Mouse (Mus musculus) thymus, adult 18-20 months (tissue): ENCODE results near the gene Myl4.
A peak's percentile ranks its signal among the peaks of the same experiment; 100 is the strongest.

Experiments used
- DNase-seq, 2 experiments: peaks; one replicate each; pipeline ENCODE4 v3.0.0; 2022; ENCODE audit warnings: mixed read lengths in 2 of 2

The Myl4 gene

DNA sequence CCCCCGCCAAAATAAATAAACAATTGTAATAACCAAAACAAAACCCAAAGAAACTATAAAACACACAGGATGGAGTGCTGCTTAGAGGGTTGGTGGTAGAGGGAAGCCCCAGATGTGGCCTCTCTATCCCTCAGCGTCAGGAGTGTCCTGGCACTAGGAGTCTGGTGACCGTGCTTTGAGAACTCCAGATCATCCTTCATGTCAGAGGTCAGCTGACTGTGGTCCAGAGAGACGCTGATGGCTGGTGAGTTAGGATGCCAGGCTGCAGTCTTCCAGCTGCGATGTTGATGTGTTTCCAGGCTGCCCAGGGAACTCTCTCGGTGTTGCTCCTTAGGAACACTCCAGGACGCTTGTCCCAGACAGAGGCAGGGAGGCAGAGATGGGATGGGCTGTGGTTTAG, 21.6 kb downstream of the Myl4 start:
- DNase-seq, result no peak

DNA sequence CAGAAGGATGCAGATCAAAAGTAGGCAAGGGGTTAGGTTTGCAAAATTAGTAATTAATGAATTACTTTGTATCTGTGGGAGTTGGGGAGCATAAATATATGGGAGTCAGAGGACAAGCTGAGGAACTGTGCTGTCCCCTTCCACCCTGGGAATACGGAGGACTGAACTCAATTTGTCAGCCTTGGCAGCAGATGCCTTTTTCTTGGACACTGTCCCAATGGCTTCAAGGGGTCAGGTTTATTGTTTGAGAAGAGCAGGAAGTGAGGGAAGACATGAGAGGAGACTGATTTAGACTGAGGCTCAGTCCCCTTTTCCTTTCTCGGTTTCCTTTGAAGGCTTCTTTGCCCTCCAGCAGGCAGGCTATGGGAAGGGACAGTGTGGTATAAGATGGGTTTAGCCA, 22.1 kb downstream of the Myl4 start:
- DNase-seq, result no peak

DNA sequence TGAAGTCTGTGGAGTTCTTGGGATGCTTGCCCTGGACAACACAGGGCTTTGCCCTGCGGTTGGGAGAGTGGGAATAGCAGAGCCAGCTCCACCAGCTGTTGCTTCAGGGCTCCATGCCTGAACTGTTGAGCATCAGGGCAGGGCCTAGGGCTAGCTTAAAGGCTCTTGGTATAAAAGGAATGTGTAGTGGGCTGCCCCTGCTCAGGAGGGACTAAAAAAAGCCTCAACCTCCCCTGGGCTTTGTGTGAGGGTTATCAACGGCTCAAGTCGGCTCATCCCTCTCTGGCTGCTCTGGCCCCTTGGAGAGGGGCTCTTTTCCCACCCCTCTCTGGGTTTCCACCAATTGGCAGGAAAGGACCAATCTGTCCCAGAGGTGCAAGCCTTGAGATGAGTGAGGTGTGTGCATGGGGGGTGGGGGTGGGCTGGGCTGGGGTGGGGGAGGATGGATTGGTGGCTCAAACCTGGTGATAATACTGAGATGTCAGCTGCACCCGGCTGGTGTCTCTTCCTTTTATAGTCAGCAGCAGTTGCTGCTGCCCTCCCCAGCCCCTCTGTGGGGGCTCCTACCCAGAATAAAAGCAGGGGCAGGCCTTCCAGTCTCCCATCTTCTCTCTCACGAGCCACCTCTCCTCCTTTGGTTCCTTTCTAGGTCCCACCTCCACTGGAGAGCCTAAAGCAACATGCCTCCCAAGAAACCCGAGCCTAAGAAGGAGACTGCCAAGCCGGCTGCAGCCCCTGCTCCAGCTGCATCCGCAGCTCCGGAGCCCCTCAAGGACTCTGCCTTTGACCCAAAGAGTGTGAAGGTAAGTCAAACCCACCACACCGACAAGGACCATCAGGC, 26.5 kb downstream of the Myl4 start:
- no peak for DNase-seq

DNA sequence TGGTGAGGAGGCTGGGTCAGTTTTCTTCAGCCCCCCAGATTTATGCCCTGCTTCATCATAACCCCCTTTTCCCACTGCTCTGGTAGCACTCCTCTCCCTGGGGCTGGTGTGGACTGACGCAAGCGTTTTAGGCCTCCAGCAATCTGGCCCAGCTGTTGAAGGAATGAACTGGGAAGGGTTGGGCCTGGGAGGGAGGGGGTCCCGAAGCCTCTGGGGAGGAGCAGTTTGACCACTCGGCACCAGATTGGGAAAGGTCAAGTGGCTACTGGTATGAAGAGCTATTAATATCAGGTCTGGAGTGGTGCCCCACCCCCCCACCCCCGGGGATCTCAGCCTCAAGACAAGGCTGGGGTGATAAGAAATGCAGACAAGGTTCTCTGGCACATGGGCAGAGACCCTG, 27.6 kb downstream of the Myl4 start:
- DNase-seq, result no peak

DNA sequence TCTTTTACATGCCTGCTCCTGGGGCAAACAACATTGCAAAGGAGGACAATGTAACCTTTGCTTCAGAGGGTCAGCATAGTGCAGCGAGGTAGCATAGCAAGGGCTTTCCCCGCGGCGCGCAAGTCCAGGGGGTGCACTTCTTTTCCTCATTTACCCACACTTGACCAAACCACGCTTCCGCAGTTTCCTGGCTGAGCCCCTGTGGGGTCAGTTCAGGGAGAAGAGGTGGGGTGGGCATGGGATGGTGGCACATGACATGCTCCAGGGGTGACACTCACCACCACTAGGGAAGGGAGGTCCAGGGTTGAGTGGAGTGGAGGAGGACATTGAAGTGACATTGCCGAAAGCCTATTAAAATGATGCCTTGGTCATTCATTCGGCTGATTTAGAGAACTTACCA, 28.6 kb downstream of the Myl4 start:
- no peak for DNase-seq

DNA sequence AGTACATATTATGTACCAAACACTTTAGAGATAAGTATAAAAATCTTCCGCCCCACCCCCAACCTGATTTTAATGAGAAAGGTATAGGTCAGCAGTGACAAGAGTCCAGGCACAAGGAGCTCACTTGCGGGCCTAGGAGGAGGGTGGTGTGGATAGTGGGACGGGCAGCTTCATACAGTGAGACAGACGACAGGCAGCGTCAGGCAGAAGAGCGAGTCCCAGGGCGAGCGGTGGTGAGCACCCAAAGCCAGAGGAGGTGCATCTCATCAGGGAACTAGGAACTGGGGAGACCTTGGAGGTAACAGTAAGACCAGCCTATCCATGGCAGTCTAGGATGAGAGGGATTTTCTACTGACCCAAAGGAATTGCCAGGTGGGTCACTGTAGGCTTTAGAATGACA, 29.1 kb downstream of the Myl4 start:
- no peak for DNase-seq

DNA sequence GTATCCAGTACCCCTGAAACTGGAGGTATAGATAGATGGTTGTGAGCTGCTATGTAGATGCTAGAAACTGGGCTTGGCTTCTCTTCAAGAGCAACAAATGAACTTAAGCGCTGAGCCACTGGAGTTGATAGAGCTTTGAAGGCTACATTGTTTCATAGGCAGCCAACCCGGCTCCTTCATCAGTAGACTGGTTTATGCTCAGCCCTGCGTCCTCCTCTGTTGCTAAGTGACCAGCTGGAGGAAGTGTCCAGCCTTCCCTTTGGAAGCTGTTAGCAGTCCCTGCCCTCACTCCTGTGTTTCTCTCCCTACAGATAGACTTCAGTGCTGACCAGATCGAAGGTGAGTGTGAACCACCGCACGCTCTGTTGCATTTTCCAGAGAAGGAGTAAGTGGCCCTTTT, 29.6 kb downstream of the Myl4 start:
- DNase-seq, result no peak

DNA sequence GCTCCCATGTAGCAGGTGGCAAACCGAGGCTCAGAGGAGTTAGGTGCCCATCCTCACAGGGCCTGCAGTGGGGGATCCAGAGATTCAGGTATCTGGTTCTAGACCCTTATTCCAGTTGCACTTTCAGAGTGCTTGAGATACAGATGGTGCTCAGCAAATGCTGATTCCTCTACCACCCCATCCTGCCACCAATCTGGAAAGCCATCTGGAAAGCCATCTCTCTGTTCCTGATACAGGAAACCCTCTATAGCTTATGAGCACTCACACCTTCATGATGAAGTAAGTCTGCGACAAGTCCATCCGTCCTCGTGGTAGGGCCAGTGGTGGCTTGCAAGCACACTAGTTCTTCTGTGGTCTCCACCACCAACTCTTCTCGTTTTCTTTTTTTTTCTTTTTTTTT, 30.1 kb downstream of the Myl4 start:
- no peak for DNase-seq

DNA sequence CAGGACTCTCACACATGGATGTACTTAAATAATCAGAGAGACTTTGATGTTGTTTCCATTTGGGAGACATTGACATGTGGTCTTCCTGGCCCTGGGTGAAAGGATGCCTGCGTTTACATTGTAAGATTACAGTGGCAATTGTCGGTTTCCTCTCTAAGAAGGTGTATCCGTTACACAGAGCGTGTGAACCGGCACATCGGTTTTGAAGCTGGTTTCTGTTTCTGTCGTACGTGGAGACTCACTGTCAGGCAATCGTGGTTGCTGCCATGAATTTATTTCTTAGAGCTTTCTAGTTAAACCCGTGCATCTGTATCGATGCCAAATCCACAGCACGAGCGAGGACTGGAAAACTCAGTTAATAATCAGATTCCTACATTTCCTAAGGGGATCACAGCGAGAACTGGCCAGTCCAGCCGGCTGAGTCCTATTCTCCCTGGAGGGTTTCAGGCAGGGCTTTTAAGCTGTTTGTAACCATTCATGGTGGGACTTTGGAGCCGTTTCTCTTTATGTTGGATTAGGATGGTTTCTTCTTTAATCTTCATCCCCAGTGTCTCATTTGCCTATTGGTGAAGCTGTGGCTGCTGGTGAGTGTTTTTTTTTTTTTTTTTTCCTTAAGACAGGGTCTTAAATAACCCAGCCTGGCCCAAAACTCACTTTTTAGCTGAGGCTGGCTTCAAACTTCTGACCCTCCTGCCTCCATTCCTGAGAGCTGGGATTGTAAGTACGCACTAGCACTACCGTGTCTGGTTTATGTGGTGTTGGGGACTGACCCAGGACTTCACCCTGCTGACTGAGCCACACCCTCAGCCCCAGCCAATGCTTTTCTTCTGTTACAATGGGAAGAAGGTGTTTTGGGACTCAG, 31.2 kb downstream of the Myl4 start:
- peak in 1 of 2 experiments; percentile 20 for DNase-seq

DNA sequence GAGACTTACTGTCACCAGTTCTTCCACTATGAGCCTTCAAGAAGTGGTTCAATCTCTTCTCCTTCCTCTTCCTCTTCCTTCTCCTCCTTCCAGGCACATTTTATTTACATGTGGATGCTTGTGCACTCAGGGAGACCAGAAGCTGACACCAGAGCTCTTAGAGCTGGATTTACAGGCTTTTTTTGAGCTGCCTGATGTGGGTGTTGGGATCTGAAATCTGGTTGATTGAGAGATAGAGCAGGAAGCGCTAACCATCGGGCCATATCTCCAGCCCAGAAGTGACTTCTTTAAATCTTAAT, 31.8 kb downstream of the Myl4 start:
- DNase-seq, result no peak

DNA sequence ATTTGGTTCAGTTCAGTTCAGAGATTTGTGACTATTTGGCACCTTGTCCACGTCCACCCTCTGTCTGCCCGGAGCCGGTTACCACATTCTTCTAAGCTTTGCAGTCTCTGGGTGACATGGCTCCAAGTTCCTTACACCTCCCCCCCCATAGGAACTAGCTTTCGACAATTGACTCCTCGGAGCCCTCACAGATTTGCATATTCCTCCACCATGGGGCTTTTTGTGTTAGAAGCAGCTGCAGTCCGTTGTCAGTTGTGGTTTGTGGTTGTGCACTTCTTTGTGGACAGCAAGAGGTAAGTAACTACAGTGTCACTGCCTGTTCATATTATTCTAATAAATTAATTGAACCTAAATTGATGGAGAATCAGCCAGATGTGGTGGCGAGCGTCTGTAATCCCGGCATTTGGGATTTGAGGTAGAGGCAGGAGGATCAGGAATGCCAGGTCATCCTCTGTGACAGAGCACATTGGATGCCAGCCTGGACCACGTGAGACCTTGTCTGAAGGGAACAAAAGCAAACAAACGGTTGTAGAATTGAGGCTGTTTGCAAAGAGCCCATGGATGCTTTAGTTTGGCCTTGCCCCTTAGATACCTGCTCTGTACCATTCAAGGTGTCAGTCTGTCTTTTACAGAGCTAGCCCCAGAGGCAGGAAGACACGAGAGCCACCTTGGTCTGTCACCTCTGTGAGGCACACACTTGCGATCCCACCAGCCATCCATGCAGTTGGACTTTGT, 32.3 kb downstream of the Myl4 start:
- DNase-seq, result no peak

DNA sequence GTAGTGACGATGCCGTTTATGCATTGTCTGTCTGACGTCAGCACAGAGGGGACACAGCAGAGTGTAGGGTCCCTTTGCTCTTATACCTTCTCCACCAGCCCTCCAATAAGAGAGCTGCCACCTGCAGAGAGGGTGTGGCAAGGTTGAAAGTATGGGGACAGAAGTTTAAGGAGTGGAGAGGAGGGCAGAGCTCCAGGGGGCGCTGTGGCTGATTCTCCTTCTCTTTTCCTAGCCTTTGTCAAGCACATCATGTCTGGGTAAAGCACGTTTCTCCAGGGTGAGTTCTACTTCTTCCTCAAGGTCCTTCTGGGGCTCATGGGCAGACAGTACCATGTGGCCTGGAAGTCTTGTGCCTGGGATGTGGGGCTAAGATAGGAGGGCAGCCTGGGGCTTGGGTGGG, 35.0 kb downstream of the Myl4 start:
- DNase-seq, result no peak

DNA sequence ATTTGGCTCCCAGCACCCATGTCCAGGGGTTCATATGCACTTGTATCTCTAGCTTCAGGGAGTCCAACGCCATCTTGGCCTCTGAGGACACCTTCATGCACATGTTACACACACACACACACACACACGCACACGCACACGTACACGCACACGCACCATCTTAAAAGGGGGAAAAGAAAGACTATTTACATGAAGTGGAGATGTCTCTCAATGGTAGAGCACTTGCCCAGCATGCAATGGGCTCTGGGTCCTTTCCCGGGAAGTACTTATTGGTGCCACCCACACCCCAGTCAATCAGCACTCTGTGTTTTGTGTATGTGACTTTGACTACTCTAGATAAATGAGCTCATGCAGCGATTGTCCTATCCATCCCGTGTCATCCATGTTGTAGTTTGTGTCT, 37.4 kb downstream of the Myl4 start:
- DNase-seq, result no peak

DNA sequence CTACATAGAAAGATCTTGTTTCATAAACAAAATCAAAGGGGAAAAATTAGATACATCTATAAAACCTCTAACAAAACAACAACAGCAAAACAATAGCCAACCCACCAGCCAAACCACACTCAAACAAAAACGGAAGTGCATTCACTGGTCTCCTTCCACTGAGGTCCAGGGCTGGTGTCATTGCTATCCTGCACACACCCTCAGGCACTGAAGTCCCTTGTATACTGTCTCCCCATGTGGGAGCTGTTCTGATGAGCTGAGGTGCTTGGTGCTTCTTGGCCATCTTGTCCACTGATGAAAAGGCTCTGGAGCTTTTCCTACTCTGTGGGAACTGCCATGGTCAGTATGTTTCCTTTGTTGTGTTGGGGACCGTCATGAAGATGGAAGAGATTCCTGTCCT, 38.0 kb downstream of the Myl4 start:
- no peak for DNase-seq

DNA sequence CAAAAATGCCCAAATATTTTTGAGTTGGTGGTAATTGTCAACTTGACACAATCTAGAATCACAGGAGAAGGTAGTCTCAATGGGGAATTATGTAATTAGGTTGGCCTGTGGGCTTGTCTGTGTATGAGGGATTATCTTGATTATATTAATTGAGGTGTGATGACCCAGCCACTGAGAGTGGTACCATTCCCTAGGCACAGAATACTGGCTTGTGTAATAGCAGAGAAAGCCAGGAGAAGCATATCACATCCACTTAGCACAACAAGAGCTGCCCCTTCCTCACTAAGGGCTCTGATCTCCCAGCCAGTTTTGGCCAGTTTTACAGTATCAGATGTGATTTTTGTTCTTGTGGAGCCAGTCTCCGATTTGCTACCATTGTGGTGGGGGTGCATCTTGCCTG, 39.1 kb downstream of the Myl4 start:
- DNase-seq, result no peak

DNA sequence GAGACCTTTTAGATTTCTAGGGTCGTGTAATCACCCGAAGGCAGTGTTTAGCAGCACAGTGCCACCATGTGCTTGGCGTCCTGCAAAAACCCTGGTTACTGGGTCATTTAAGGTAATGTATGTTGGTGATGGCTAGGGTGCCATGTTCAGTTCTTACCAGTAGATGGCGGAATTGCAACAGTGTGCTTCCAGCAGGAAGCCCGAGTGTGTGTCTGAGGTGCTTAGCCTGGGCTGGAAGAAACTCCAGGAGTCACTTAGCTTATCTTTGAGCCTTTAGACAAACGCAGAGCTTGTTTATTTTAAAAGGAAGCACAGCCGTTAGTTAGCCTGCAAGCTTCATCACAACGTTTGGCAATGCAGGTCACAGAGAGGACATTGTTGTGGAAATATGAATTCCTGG, 39.7 kb downstream of the Myl4 start:
- DNase-seq, result peak; percentile 47 to 66

DNA sequence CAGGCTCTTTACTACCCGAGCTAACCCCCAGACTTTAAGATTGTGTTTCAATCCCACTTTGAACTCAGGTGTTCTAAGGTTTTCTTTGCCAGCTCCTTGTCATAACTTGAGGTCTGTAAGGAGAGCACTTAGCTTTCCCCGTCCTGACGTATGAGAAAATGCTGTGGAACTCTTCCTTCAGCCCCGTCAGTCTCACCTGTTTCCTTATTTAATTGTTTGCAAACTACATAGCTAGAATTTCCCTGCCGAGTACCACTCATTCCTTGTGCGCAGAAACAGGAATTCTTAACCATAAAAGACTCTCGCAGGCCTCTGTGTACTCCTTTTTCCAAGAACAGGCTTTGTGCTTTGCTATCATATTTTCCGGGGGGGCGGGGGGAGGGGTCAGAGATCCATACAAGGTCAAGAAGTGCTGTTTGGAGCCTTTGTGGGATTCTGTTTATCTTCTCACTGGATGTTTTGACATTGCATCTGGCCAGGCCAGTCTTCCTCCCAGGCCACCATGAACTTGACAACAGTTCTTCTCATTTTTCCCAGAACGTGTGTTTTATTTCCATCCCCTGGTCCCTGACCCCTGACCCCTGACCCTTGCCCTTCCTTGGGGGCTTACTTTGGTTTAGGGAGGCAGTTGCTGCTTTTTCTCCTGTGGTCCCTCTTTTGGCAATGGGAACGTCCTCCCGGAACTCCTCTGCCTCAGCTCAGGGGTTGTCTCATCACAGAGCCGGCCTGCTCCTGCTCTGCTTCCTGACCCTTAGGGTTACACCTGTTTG, 41.8 kb downstream of the Myl4 start:
- no peak for DNase-seq

DNA sequence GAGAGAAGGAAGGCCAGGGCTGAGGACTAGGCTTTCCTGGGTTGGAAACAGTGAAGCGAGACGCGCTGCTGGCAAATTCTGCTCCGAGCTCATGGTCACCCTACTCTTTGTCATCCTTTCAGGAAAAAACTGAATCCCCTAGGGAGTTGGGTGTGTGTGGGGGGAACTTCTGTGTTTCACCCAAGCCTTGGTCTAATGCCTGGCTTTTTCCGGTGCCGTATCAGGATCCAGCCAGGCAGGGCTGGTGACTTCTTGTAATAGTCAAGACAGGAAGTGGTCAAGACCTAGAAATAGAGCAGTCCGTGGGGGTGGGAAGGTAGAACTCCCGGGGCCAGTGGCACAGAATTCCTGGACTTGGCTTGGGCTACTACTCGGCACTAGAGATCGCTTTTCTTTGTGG, 45.9 kb downstream of the Myl4 start:
- no peak for DNase-seq

DNA sequence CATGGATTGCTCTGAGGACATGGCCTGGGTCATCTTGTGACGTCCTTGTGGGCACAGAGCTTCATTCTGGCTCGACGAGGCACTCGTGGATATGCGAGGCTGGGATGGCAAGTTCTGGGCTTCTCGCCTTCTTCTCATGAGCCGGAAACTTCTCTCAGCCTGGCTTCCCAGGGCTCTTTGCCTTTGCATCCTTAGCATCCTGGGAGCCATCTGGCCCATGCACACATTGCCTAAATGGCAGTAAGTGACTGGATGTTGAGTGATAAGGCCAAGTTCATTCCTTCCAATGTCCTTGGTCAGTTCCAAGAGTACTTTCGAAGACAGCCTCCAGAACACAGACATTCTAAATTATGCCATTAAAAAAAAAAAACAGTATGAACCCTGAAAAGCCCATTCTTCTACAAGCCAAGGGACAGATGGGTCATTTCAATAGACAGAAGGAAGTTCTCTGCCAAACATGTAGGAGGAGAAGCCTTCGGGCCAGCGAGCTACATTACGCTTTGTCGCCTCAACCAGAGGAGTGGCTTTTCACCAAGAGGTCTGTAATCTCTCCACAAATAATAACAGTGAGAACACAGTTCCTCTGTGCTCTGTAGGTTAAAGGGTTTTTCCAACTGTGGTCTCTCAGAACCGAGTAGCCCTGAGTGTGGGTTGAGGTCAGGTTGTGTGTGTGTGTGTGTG, 48.9 kb downstream of the Myl4 start:
- no peak for DNase-seq

DNA sequence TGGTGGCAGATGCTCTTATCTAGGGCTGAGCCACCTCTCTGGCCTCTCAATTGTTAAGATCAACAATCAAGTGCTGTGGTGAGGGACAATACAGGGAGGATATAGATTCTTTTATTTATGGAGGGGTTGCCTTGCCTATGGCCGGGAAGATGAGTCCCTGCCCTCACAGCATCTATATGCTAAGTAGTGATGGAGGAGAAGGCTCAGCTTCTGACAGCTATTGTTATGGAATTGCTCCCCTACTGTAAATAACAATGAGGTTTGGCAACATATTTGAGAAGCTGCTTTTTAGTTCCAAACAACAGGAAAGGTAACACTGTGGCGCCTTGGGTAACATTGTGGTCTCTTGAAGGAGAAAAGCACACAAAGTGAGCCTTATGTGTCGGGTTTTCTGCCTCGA, 50.2 kb downstream of the Myl4 start:
- no peak for DNase-seq

DNA sequence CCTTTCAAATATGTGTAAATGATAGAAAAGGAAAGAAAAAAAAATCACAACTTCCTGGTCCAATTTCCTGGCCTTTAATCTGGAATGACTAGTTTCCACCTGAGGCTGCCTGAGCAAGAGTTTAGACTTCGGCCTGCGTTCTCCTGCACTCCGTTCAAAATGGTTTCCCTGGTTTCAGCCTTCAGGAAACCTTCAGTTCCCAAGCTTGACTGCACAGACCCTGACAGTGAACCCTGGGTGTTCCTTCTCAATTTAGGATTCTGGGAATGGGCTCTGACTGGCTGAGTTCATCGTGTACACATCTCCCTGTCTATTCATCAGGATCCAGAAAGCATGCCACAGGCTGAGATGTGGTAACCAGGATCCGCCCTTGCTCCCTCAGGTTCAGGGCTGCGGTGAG, 53.7 kb downstream of the Myl4 start:
- DNase-seq, result no peak

DNA sequence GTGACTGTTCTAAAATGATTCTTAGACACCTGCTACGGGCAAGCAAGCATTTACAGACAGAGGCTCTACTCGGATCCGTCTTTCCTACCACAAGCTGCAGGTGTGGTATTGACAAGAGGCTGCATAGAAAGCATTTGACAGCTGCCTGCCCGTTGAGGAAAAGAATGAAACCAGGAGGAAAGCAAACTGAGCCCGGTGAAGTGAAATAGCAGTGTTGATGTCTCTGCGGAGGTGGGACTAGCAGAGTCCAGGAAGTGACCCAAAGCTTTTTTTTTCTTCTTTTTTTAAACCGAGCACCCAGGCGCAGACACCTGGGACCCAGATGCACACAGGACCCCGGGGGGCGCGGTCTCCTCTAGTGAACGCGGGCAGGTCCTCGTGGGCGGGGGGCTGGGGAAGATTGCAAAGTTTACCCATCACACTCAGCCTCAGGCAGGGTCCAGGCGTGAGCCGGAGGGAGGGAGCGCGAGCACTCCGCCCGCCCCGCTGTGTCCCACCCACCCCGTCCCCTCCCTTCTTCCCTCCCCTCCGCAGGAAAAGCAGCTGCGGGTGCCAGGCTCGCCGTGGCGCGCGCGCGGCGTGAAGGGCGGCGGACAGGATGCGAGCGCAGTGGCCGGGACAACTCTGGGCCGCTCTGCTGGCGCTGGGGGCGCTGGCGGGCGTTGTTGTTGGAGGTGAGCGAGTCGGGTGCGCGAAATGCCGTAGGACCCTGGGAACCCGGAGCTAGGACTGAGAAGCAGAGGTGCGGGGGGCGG, 57.2 kb downstream of the Myl4 start, which contains the start of gene Itgb3:
TSS of gene Itgb3 (plus strand) at position 510 of the 755 bp plus-strand sequence.
- DNase-seq, result peak; percentile 50 to 70
